Mouse (Mus musculus): ENCODE data around the gene Gucy1a1. TPM values are rescaled to one million over a fixed set of nuclear protein-coding genes. Genes with fewer than 3 reads are reported as not detected.

Gucy1a1 gene
- polyA plus RNA-seq, 1 experiment, result 0.52 TPM

DNA sequence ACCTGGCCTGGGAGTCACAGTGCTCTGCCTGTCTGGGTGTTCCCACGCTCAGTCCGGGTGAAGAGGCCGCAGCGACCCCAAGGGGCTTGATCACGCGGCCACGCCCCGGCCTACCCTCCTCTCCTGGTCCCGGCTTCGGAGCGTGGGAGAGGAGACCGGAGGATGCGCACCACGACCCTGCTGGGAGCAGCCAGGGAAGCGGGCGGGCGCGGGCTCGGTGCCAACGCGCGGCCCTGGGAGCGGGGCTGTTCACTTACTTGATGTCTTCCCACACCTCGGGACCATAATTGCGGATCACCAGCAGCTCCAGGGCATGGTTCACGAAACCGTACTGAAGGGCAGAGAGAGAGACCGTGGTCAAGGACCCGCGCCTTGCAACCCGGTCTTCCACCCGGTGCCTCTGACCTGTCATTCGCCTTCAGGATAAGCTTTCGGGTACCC is 71.8 kb downstream of the Gucy1a1 start:
- no peaks in the 10 kb centered on the region for H3K9me3 ChIP-seq (replicated peaks; ENCODE audit: control insufficient read depth, insufficient read depth, low read length, poor library complexity, severe bottlenecking)
- no peaks in the 10 kb centered on the region for H3K4me1 ChIP-seq (ENCODE audit: control insufficient read depth, insufficient read depth, low read length)
- H3K27ac ChIP-seq (ENCODE audit: insufficient read depth, low read length), result no peak overlapping the region

DNA sequence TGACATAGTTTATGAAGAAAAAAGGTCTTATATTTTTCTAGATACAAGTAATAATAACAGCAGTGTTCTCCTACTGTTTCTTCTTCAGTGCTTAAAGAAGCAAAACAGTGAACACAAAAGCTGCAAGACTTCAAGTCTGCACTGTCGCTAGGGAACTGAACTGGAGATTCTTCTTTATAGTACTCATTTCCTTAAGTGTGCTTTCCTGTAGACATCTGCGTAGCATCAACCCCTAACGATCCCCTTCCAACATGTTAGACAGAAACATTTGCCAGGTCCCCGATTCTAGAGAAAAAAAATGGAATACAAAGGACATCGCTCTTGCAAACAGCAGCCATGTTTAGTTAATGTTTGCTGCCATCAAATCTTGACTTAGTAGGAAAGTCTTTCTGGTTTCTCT is 77.8 kb downstream of the Gucy1a1 start:
- H3K36me3 ChIP-seq (ENCODE audit: control insufficient read depth, insufficient read depth, low read length, poor library complexity, severe bottlenecking), result no peaks in the 10 kb centered on the region
- H3K27ac ChIP-seq (ENCODE audit: insufficient read depth, low read length), result no peak overlapping the region
- no peak overlapping the region for H3K9ac ChIP-seq (ENCODE audit: low read depth, poor library complexity, severe bottlenecking)
- H3K27me3 ChIP-seq (ENCODE audit: control insufficient read depth, insufficient read depth, low read length, poor library complexity, severe bottlenecking), result no peaks in the 10 kb centered on the region
- TF ChIP-seq EP300 (IDR thresholded peaks at IDR 0.05; ENCODE audit: insufficient read depth, low read depth, low read length) (no peak), CTCF (IDR thresholded peaks at IDR 0.05; ENCODE audit: low read depth, low read length) (no peak), POLR2A (IDR thresholded peaks at IDR 0.05; ENCODE audit: insufficient read depth, low read length) (no peak)
- H3K4me1 ChIP-seq (ENCODE audit: control insufficient read depth, insufficient read depth, low read length), result no peaks in the 10 kb centered on the region
- no peak overlapping the region for H3K4me3 ChIP-seq (ENCODE audit: low read depth, low read length)
- no peaks in the 10 kb centered on the region for H3K9me3 ChIP-seq (replicated peaks; ENCODE audit: control insufficient read depth, insufficient read depth, low read length, poor library complexity, severe bottlenecking)

More for the DNA sequence above, 71.8 kb downstream of the Gucy1a1 start:
- Histone ChIP-seq H3K9ac (ENCODE audit: low read depth, poor library complexity, severe bottlenecking) (no peak overlapping the region), H3K4me3 (ENCODE audit: low read depth, low read length) (peak overlapping the region; percentile 64), H3K36me3 (ENCODE audit: control insufficient read depth, insufficient read depth, low read length, poor library complexity, severe bottlenecking) (no peaks in the 10 kb centered on the region), H3K27me3 (ENCODE audit: control insufficient read depth, insufficient read depth, low read length, poor library complexity, severe bottlenecking) (no peaks in the 10 kb centered on the region)
- TF ChIP-seq EP300 (IDR thresholded peaks at IDR 0.05; ENCODE audit: insufficient read depth, low read depth, low read length) (no peak), CTCF (IDR thresholded peaks at IDR 0.05; ENCODE audit: low read depth, low read length) (no peak), POLR2A (IDR thresholded peaks at IDR 0.05; ENCODE audit: insufficient read depth, low read length) (no peak)

DNA sequence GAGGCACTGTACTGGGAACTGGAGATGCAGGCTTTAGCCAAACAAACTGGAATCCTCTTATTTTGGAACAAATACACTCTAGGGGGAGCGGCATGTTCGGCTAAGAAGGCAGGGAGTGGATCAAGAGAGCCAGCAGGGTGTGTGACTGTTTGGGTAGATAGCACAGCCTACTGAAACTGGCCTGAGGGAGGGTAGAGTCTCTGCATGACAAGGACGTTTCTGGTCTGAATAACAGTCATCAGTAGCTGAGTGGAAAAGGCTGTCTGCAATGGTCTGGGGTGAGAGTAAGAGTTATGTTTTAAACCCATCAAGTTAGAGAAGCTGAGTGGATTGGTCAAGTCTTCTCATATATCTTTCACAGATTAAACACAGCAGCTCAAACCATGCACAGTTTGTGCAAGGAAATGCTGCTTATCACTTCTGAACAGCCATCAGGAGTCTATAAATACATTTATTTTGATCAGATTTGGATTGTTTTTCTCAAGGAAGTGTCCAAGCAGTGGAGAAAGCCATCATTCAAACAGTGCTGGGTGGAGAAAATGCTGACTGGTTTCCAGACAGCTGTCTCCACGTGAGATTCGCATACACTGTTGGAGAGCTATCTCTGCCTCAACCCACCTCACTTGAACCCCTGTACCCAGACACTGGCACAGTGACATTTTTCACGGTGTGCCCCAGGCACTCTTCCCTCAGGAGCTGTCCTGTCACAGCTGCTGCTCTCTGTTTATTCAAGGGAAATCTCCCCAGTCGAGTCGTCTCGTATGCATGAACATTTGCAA is 84.0 kb downstream of the Gucy1a1 start:
- no peaks in the 10 kb centered on the region for H3K36me3 ChIP-seq (ENCODE audit: control insufficient read depth, insufficient read depth, low read length, poor library complexity, severe bottlenecking)
- no peak overlapping the region for H3K9ac ChIP-seq (ENCODE audit: low read depth, poor library complexity, severe bottlenecking)
- no peaks in the 10 kb centered on the region for H3K9me3 ChIP-seq (replicated peaks; ENCODE audit: control insufficient read depth, insufficient read depth, low read length, poor library complexity, severe bottlenecking)
- no peaks in the 10 kb centered on the region for H3K27me3 ChIP-seq (ENCODE audit: control insufficient read depth, insufficient read depth, low read length, poor library complexity, severe bottlenecking)
- no peaks in the 10 kb centered on the region for H3K4me1 ChIP-seq (ENCODE audit: control insufficient read depth, insufficient read depth, low read length)
- H3K27ac ChIP-seq (ENCODE audit: insufficient read depth, low read length), result no peak overlapping the region
- H3K4me3 ChIP-seq (ENCODE audit: low read depth, low read length), result no peak overlapping the region
- TF ChIP-seq EP300 (IDR thresholded peaks at IDR 0.05; ENCODE audit: insufficient read depth, low read depth, low read length) (no peak), CTCF (IDR thresholded peaks at IDR 0.05; ENCODE audit: low read depth, low read length) (no peak), POLR2A (IDR thresholded peaks at IDR 0.05; ENCODE audit: insufficient read depth, low read length) (no peak)

DNA sequence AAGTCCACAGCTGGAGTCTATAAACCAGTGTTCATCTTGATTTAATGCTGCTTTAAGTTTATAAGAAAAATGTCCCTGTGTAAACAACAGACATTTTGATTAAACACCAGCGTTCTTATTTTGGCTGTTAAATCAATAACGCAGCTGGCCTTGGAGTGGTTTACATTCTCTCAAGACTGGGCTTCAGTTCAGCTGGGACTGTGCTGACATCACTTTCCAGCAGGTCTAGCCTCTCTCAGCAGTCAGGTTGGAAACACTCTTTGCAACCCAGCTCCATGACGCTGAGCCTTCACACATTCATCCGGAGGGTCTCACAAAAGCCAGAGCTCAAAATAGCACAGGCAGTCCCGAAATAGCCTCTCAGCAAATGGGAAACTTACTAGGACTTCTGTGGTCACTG is 88.4 kb downstream of the Gucy1a1 start:
- Histone ChIP-seq H3K9ac (ENCODE audit: low read depth, poor library complexity, severe bottlenecking) (no peak overlapping the region), H3K9me3 (replicated peaks; ENCODE audit: control insufficient read depth, insufficient read depth, low read length, poor library complexity, severe bottlenecking) (no peaks in the 10 kb centered on the region), H3K4me1 (ENCODE audit: control insufficient read depth, insufficient read depth, low read length) (no peaks in the 10 kb centered on the region), H3K27ac (ENCODE audit: insufficient read depth, low read length) (no peak overlapping the region), H3K27me3 (ENCODE audit: control insufficient read depth, insufficient read depth, low read length, poor library complexity, severe bottlenecking) (no peaks in the 10 kb centered on the region), H3K36me3 (ENCODE audit: control insufficient read depth, insufficient read depth, low read length, poor library complexity, severe bottlenecking) (no peaks in the 10 kb centered on the region), H3K4me3 (ENCODE audit: low read depth, low read length) (no peak overlapping the region)
- no peak for TF ChIP-seq EP300 (IDR thresholded peaks at IDR 0.05; ENCODE audit: insufficient read depth, low read depth, low read length)
- no peak for TF ChIP-seq CTCF (IDR thresholded peaks at IDR 0.05; ENCODE audit: low read depth, low read length)

DNA sequence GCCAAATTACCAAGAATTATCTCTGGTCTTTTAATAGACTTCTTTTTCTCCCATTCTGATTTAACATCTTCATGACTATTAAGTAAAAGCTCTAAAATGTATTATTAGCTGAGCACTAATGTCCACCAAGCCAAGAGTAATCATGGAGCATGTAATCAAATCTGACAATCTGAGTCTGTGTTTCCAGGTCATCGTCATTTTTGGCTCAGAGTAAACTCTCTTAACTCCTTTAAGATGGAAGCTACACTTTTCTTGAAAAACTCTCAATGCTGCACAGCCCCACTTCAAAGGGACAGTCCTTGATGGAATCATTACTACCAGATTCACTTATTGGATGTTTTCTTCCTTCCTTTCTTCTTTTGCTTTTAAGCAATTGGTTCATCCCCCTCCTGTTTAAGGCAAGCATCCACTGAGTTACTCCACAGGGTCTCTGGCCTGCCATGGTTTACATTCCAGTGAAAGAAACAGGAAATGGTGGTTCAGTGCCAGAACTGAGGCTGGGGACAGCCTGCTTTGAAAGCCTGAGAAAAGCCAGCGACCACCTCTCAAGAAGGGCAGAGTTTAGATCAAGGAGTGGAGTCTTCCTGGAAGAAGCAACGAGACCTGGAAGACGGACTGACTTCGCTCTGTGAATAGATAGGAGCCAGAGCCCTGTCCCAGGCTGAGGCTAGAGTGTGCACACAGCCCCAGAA is 91.2 kb downstream of the Gucy1a1 start:
- no peak for TF ChIP-seq EP300 (IDR thresholded peaks at IDR 0.05; ENCODE audit: insufficient read depth, low read depth, low read length)
- no peak for TF ChIP-seq POLR2A (IDR thresholded peaks at IDR 0.05; ENCODE audit: insufficient read depth, low read length)
- TF ChIP-seq CTCF (IDR thresholded peaks at IDR 0.05; ENCODE audit: low read depth, low read length), result no peak
- no peaks in the 10 kb centered on the region for H3K4me1 ChIP-seq (ENCODE audit: control insufficient read depth, insufficient read depth, low read length)
- H3K9ac ChIP-seq (ENCODE audit: low read depth, poor library complexity, severe bottlenecking), result no peak overlapping the region
- no peaks in the 10 kb centered on the region for H3K9me3 ChIP-seq (replicated peaks; ENCODE audit: control insufficient read depth, insufficient read depth, low read length, poor library complexity, severe bottlenecking)
- no peak overlapping the region for H3K27ac ChIP-seq (ENCODE audit: insufficient read depth, low read length)
- no peak overlapping the region for H3K4me3 ChIP-seq (ENCODE audit: low read depth, low read length)
- no peaks in the 10 kb centered on the region for H3K27me3 ChIP-seq (ENCODE audit: control insufficient read depth, insufficient read depth, low read length, poor library complexity, severe bottlenecking)
- no peaks in the 10 kb centered on the region for H3K36me3 ChIP-seq (ENCODE audit: control insufficient read depth, insufficient read depth, low read length, poor library complexity, severe bottlenecking)

DNA sequence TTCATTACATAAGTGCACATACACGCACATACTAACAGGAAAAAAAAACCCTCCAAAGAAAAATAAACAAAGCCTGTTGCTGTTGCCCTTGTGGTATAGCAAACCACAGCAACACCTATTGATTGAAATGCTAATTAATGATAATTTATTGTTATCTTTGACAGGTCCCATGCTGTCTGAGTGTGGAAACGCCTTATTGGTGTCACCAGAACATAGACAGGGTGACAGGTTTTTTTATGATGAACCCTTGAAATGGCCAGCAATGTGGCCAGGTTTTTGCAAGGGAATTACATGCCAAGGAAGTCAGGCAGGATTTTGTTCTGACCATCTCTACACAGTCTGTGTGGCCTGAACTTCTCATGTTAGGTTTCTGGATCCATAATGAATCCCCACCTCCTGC is 93.6 kb downstream of the Gucy1a1 start:
- no peaks in the 10 kb centered on the region for H3K27me3 ChIP-seq (ENCODE audit: control insufficient read depth, insufficient read depth, low read length, poor library complexity, severe bottlenecking)
- H3K9me3 ChIP-seq (replicated peaks; ENCODE audit: control insufficient read depth, insufficient read depth, low read length, poor library complexity, severe bottlenecking), result no peaks in the 10 kb centered on the region
- H3K27ac ChIP-seq (ENCODE audit: insufficient read depth, low read length), result no peak overlapping the region
- TF ChIP-seq EP300 (IDR thresholded peaks at IDR 0.05; ENCODE audit: insufficient read depth, low read depth, low read length) (no peak), CTCF (IDR thresholded peaks at IDR 0.05; ENCODE audit: low read depth, low read length) (no peak), POLR2A (IDR thresholded peaks at IDR 0.05; ENCODE audit: insufficient read depth, low read length) (no peak)
- H3K4me1 ChIP-seq (ENCODE audit: control insufficient read depth, insufficient read depth, low read length), result no peaks in the 10 kb centered on the region
- no peak overlapping the region for H3K9ac ChIP-seq (ENCODE audit: low read depth, poor library complexity, severe bottlenecking)
- H3K36me3 ChIP-seq (ENCODE audit: control insufficient read depth, insufficient read depth, low read length, poor library complexity, severe bottlenecking), result no peaks in the 10 kb centered on the region
- H3K4me3 ChIP-seq (ENCODE audit: low read depth, low read length), result no peak overlapping the region
